Comparison of ENCODE assay signal across 11 mouse cellular contexts in the genomic region with DNA sequence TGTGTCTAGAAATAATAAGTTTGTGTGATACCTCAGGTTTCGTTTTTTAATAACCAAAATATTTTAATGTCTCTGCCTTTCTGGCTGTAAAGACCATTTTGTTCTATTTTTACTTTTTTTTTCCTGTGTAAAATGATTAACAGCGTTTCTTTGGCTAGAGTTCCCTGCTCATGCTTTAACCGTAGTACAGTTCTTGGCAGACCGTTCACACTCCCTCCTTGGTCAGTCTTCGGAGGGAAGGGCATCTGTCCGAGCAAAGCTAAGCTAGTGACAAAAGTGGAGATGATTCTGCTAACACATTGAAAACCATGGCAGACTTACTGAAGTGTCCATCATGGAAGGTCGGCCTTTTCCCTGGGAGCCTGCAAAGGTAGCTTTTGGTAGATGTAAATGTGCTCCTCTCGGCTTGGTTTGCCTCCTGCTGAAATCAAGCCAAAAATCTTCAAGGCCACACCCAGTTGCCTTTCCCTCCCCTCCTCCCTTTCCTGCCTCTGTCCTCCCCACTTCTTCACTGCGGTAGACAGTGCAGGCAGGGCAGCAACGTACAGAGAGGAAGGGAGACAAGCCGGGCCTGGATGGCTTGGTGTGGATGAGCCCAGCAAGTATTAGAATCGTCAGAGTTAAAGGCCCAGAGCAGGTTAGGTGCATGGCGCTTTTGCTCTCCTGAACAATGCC.
DNase-seq lines count a peak whose midpoint lies in the region; ATAC-seq and TF ChIP-seq lines count a peak whose summit lies in the region.
"Had no signal": no experiment of that assay in that cellular context is flagged by ENCODE, and none has a peak within 500 bp of the region (broad histone marks: within the 10 kb centered on the region; RNA-seq: fewer than 3 reads in every experiment).

No protein-coding gene starts in this region.

- 79% methylated on average over 13 of the region's 13 CpGs for WGBS in hindbrain, embryonic 13.5 days
- 61% methylated on average over 13 of the region's 13 CpGs for WGBS in hindbrain, postnatal 0 days
- 83% methylated on average over 12 of the region's 13 CpGs for WGBS in midbrain, embryonic 13.5 days
- WGBS in midbrain, embryonic 10.5 days: 88% methylated on average over 12 of the region's 13 CpGs
- WGBS in stomach, embryonic 15.5 days: 54% methylated on average over 13 of the region's 13 CpGs

- H3K36me3 ChIP-seq in hindbrain, embryonic 13.5 days: no peaks in the 10 kb centered on the region
- H3K36me3 ChIP-seq in hindbrain, postnatal 0 days (ENCODE audit: insufficient read depth, low read length): no peaks in the 10 kb centered on the region
- H3K36me3 ChIP-seq in midbrain, embryonic 13.5 days: no peaks in the 10 kb centered on the region
- H3K36me3 ChIP-seq in midbrain, embryonic 10.5 days: no peaks in the 10 kb centered on the region
- no peaks in the 10 kb centered on the region for H3K36me3 ChIP-seq in stomach, embryonic 15.5 days

- no peak for DNase-seq in hindbrain, postnatal 0 days (ENCODE audit: low spot score)
- no peak for DNase-seq in midbrain, embryonic 10.5 days (ENCODE audit: low spot score)
- peak; percentile 6 for DNase-seq in adrenal gland, adult 8-10 months
- no peak for DNase-seq in urinary bladder, postnatal 10 days (ENCODE audit: low spot score)
- DNase-seq: cerebellum, adult 9-11 months; heart, postnatal 4 days; liver had no signal

- no peak overlapping the region for H3K4me3 ChIP-seq in hindbrain, embryonic 13.5 days
- H3K4me3 ChIP-seq in hindbrain, postnatal 0 days (ENCODE audit: low read length): no peak overlapping the region
- no peak overlapping the region for H3K4me3 ChIP-seq in midbrain, embryonic 13.5 days (replicated peaks)
- H3K4me3 ChIP-seq in midbrain, embryonic 10.5 days: no peak overlapping the region
- H3K4me3 ChIP-seq in stomach, embryonic 15.5 days (replicated peaks): no peak overlapping the region

- no peaks in the 10 kb centered on the region for H3K9me3 ChIP-seq in hindbrain, embryonic 13.5 days
- no peaks in the 10 kb centered on the region for H3K9me3 ChIP-seq in hindbrain, postnatal 0 days (ENCODE audit: low read length)
- no peaks in the 10 kb centered on the region for H3K9me3 ChIP-seq in midbrain, embryonic 13.5 days
- H3K9me3 ChIP-seq in midbrain, embryonic 10.5 days (replicated peaks): no peaks in the 10 kb centered on the region
- H3K9me3 ChIP-seq in stomach, embryonic 15.5 days: no peaks in the 10 kb centered on the region

- H3K4me1 ChIP-seq in hindbrain, embryonic 13.5 days (replicated peaks): peaks cover 11% of the 10 kb centered on the region
- no peaks in the 10 kb centered on the region; the same call in 1 of the 2 replicates for H3K4me1 ChIP-seq in hindbrain, postnatal 0 days (ENCODE audit: insufficient read depth, low read length)
- peaks cover 17% of the 10 kb centered on the region for H3K4me1 ChIP-seq in midbrain, embryonic 13.5 days (replicated peaks)
- H3K4me1 ChIP-seq in midbrain, embryonic 10.5 days: peaks cover 9% of the 10 kb centered on the region
- H3K4me1 ChIP-seq in stomach, embryonic 15.5 days: 0 out of 2 replicates have a peak, but pooled peaks cover 2% of the 10 kb centered on the region

- H3K4me2 ChIP-seq in hindbrain, embryonic 13.5 days: no peak overlapping the region
- no peak overlapping the region for H3K4me2 ChIP-seq in hindbrain, postnatal 0 days (ENCODE audit: low read depth, low read length)
- H3K4me2 ChIP-seq in midbrain, embryonic 13.5 days (replicated peaks): no peak overlapping the region
- H3K4me2 ChIP-seq in stomach, embryonic 15.5 days: no peak overlapping the region

- ATAC-seq in hindbrain, embryonic 13.5 days (ENCODE audit: low FRiP score): no peak
- no peak for ATAC-seq in hindbrain, postnatal 0 days
- ATAC-seq in midbrain, embryonic 13.5 days: no peak
- peak; percentile 56; the same call in 1 of the 2 replicates for ATAC-seq in stomach, embryonic 15.5 days (ENCODE audit: insufficient read depth, low FRiP score, low read depth)
- ATAC-seq in cerebellum, adult (ENCODE audit: insufficient number of reproducible peaks, low FRiP score, low TSS enrichment): no peak

- TF ChIP-seq CTCF in hindbrain, postnatal 0 days (IDR thresholded peaks at IDR 0.05; ENCODE audit: low read depth): no peak

- no peaks in the 10 kb centered on the region for H3K27me3 ChIP-seq in hindbrain, embryonic 13.5 days
- no peaks in the 10 kb centered on the region for H3K27me3 ChIP-seq in hindbrain, postnatal 0 days (ENCODE audit: insufficient read depth, low read length)
- H3K27me3 ChIP-seq in midbrain, embryonic 13.5 days: no peaks in the 10 kb centered on the region
- H3K27me3 ChIP-seq in midbrain, embryonic 10.5 days (ENCODE audit: low read depth, poor library complexity, severe bottlenecking): no peaks in the 10 kb centered on the region
- H3K27me3 ChIP-seq in stomach, embryonic 15.5 days (replicated peaks): no peaks in the 10 kb centered on the region

- H3K27ac ChIP-seq in hindbrain, embryonic 13.5 days: peak overlapping the region; percentile 32; the same call in 1 of the 2 replicates
- H3K27ac ChIP-seq in hindbrain, postnatal 0 days: no peak overlapping the region
- peak overlapping the region; percentile 70; the same call in 1 of the 2 replicates for H3K27ac ChIP-seq in midbrain, embryonic 13.5 days
- H3K27ac ChIP-seq in midbrain, embryonic 10.5 days (replicated peaks): no peak overlapping the region; the same call in 1 of the 2 replicates
- H3K27ac ChIP-seq in stomach, embryonic 15.5 days: no peak overlapping the region

- H3K9ac ChIP-seq in hindbrain, embryonic 13.5 days: no peak overlapping the region
- no peak overlapping the region for H3K9ac ChIP-seq in hindbrain, postnatal 0 days (replicated peaks; ENCODE audit: low read length)
- no peak overlapping the region for H3K9ac ChIP-seq in midbrain, embryonic 13.5 days (replicated peaks)
- H3K9ac ChIP-seq in stomach, embryonic 15.5 days: no peak overlapping the region

Comparison
In these comparisons a context has a peak if more than half of its experiments do, and no peak if none do; other contexts are left out.
1. H3K27ac ChIP-seq: peak in hindbrain, embryonic 13.5 days (single experiment) and midbrain, embryonic 13.5 days (single experiment); none in hindbrain, postnatal 0 days (single experiment), midbrain, embryonic 10.5 days (single experiment) and stomach, embryonic 15.5 days (single experiment).